Mouse (Mus musculus) kidney, postnatal 0 days (tissue): ENCODE measurements around the gene Lrriq1. TPM values are rescaled to one million over a fixed set of nuclear protein-coding genes. Genes with fewer than 3 reads are reported as not detected.

ENCODE experiments used
- ATAC-seq: fragments of 200-750 bp; cut with Nextera tagmentation; replicated peaks from 2 replicates; pipeline ENCODE4 v1.8.0; 2017; ENCODE audit warnings: low read depth, moderate number of reproducible peaks, moderate TSS enrichment, moderate library complexity; ENCODE audit not compliant: low FRiP score
- DNase-seq: peaks from one replicate; pipeline ENCODE4 v3.0.0-alpha.2; 2016; ENCODE audit warnings: low spot score
- H3K27ac ChIP-seq: fragments of 300-500 bp; sonication (generic); 2 replicates; pipeline ENCODE4 v1.5.1; 2014; ENCODE audit warnings: mild to moderate bottlenecking
- H3K27me3 ChIP-seq: fragments of 300-500 bp; sonication (generic); 2 replicates; pipeline ENCODE4 v1.6.1; 2014; ENCODE audit warnings: low read length, mixed read lengths; ENCODE audit not compliant: insufficient read depth
- H3K36me3 ChIP-seq: fragments of 300-500 bp; sonication (generic); 2 replicates; pipeline ENCODE4 v1.6.1; 2014; ENCODE audit warnings: low read length, mixed read lengths; ENCODE audit not compliant: insufficient read depth
- H3K4me1 ChIP-seq: fragments of 300-500 bp; sonication (generic); replicated peaks from 2 replicates; pipeline ENCODE4 v1.6.1; 2014; ENCODE audit warnings: antibody characterized with exemption, low read length, mixed read lengths; ENCODE audit not compliant: insufficient read depth
- H3K4me2 ChIP-seq: fragments of 300-500 bp; sonication (generic); 2 replicates; pipeline ENCODE4 v1.6.1; 2014; ENCODE audit warnings: mild to moderate bottlenecking, low read length, moderate library complexity, mixed read lengths
- H3K4me3 ChIP-seq: fragments of 300-500 bp; sonication (generic); replicated peaks from 2 replicates; pipeline ENCODE4 v1.5.1; 2014; ENCODE audit warnings: low read depth, low read length
- H3K9ac ChIP-seq: fragments of 300-500 bp; sonication (generic); 2 replicates; pipeline ENCODE4 v1.6.1; 2014; ENCODE audit warnings: low read depth, low read length
- H3K9me3 ChIP-seq: fragments of 300-500 bp; sonication (generic); replicated peaks from 2 replicates; pipeline ENCODE4 v1.6.1; 2016; ENCODE audit warnings: low read length, inconsistent platforms, mixed read lengths
- CTCF ChIP-seq: IDR thresholded peaks from 2 replicates; pipeline ENCODE4 v1.5.1; 2016; ENCODE audit warnings: antibody characterized with exemption, low read depth, mild to moderate bottlenecking, moderate library complexity
- WGBS: fragments of 180-500 bp; shearing (Covaris S2); extraction: QIAGEN DNeasy Blood & Tissue Kit; methylation state at CpG from one replicate; pipeline ENCODE4 v1.1.7; 2014; 5-methylcytosine and 5-hydroxymethylcytosine counted together
- polyA plus RNA-seq: library from polyadenylated mRNA; unstranded; fragments of >200 nt; fragmentation: Nextera tagmentation; extraction: Ambion mirVana; gene quantifications from 2 replicates; pipeline ENCODE4 v1.2.1, GENCODE M21; 2015

Lrriq1 gene
- polyA plus RNA-seq, 1 experiment from 2014 or later, result 19.4 TPM

DNA sequence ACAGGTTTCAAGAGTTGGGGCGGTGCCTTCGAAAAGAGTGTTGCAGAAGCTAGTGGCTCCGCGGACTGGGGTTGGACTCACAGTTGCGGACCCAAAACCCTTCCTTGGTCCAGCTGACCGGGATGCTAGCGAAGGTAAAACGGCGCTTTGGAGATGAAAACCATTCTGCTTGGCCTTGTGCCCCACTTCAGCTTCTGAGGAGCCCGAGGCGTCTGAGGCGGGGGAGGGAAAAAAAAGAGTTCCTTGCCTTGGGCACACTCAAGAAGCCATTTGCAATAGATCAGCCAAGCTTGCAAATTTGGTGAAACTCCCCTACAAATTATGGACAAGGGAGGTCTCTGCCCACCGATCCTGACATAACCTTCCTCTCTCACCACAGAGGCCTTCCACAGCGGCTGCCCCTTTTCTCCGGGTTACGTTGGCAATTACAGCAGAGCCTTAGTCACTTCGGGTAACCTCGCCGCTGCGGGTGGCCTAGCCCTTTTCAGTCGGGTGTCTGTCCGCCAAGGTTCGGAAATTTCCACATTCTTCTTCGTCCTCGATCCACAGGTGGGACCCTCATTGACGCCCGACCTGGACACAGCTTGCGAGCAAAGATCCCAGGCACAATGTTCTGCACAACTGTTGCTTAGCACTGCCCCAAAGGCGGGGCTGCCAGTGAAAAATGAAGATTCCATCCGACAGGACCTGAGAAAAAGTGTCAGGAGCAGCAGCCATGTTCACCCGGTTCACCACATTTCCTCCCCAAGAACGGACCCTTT is 206.2 kb downstream of the Lrriq1 start, which contains the start of gene Alx1:
Alx1 (minus strand) TSS at position 486 of the 761 bp plus-strand sequence.
- Histone ChIP-seq H3K9me3 (no peaks in the 10 kb centered on the region), H3K36me3 (no peaks in the 10 kb centered on the region), H3K27me3 (peaks cover 59% of the 10 kb centered on the region), H3K4me2 (peak within 1 kb of the TSS; percentile 55), H3K9ac (peak within 1 kb of the TSS; percentile 47; the same call in 1 of the 2 replicates), H3K27ac (peak within 1 kb of the TSS; percentile 14), H3K4me1 (no peaks in the 10 kb centered on the region), H3K4me3 (peak within 1 kb of the TSS; percentile 34)
- ATAC-seq (no peak; the same call in 1 of the 2 replicates), DNase-seq (no peak)
- 6% methylated on average over 32 of the region's 32 CpGs for WGBS
- no peak for TF ChIP-seq CTCF

DNA sequence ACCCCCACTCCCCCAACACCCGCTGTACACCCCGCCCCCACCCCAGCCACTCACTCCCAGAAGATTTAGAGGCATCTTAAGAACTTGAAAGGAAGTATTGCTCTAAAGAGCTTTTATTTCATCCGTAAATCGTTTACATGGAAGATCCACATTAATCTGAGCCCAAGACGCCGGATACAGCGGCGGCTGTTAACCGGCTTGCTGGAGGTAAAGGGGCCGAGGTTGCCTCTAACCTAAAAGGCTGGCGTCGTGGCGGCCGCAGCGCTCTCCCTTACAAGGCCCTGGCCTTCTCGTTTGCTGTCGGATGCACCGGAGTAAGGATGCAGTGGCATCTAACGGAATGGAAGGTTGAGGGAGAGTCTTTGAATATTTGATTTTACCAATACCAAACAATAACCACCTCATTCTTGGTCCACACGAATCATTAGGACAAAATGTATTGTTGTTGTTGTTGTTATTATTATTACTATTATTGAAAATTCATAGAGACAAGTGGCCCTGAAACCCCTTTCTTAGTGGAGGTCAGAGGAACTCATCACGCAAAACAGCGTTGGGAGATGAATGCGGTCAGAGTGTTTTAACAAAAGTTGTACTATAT is 206.9 kb downstream of the Lrriq1 start:
- no peak for TF ChIP-seq CTCF
- Histone ChIP-seq H3K4me2 (peak overlapping the region; percentile 55), H3K4me1 (no peaks in the 10 kb centered on the region), H3K27me3 (peaks cover 53% of the 10 kb centered on the region), H3K9ac (peak overlapping the region; percentile 47; the same call in 1 of the 2 replicates), H3K27ac (peak overlapping the region; percentile 14; the same call in 1 of the 2 replicates), H3K4me3 (peak overlapping the region; percentile 34), H3K9me3 (no peaks in the 10 kb centered on the region), H3K36me3 (no peaks in the 10 kb centered on the region)
- no peak; the same call in 1 of the 2 replicates for ATAC-seq
- whole genome bisulfite sequencing, result 3% methylated on average over 23 of the region's 23 CpGs
- peak; percentile 59 for DNase-seq

DNA sequence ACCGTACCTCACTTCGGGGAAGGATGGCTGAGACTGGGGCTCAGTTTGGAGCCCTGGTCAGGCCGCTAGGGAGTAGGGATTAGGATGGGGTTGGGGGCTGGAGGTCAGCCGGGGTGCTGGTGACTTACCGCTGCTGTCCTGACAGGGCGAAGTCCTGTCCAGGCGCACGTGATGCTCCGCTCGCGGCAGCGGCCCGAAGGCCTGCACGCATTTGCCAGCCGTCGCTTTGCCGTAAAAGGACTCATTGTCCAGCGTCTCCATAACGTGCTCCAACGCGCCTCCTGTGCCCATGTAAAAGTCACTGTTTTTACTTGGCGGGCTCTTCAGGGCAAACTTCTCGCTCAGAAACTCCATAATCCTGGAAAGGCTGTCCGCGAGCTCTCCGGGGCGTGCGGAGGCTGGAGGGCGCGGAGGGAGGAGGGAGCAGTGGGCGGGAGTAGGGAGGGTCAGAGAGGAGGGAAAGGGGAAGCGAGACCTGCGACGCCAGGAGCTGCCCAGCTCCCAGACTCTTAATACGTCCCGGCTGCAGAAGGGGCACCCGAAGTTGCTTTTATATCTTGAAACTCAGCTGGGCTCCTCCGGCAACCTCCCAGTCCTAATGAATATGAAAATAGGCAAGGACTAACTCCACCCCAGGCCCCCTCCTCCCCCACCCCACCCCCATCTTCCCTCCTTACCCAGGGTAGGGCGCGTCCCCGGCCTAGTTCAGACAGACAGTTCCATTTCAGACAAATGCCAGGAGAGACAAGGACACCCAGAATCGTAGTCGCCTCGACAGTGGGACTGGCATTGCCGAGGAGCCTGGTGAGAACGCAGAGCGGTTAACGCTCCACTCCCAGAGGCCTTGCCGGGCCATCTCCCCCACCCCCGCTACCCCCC is 207.6 kb downstream of the Lrriq1 start:
- WGBS, result under 1% methylated on average over 47 of the region's 50 CpGs
- Histone ChIP-seq H3K27me3 (peaks cover 51% of the 10 kb centered on the region), H3K4me1 (no peaks in the 10 kb centered on the region), H3K36me3 (no peaks in the 10 kb centered on the region), H3K9me3 (no peaks in the 10 kb centered on the region), H3K27ac (peak overlapping the region; percentile 47), H3K4me2 (peak overlapping the region; percentile 55), H3K9ac (peak overlapping the region; percentile 39), H3K4me3 (peak overlapping the region; percentile 34)
- TF ChIP-seq CTCF, result no peak
- DNase-seq, result peak; percentile 66
- ATAC-seq, result peak; percentile 75

DNA sequence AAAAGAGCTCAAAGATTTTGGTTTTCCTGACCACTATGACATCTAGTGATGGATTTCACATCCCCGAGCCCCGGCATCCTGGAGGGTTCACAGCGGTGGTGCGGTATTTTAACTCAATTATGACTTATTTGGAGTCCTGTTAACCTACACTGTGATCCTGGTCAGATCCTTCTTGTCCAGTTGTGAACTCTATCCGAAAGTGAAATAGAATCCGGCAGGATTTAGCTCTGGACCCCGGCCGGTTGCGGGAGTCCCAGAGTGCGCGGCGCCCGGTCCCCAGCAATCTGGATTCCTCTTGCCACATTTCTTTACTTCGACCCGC is 208.2 kb downstream of the Lrriq1 start:
- H3K9ac ChIP-seq, result peak overlapping the region; percentile 39; the same call in 1 of the 2 replicates

DNA sequence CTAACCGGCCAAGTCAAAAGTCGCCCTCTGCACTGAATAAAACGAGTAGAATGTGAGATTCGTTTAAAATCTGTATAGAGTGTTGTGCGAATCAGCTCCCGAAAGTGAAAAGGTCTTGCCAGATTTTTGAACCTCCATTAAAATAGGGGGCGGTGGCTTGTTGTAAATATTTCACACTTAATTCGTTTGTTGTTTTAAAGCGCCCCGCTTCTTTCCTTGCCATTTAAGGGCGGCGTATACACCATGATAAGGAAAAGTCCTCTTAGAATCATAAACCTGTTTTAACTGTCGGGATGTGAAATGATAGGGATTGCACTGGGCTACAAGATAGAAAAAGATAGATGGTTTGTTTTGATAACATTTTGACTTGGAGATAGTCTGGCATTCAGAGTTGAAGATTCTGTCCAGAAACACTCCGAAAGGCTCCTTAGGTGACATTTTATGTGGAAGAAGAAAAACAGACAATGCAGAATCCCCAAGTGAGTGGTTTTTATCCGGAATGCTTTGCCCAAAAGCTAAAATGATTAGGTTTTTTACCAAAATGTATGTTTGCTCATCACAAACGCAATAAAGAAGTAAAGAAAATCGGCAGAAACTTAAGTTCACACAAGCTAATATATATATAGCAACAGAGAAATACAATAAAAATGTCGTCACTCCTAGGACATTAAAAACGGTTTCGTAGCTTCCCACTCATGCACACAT is 208.7 kb downstream of the Lrriq1 start:
- H3K9me3 ChIP-seq, result no peaks in the 10 kb centered on the region
- DNase-seq (peak; percentile 52), ATAC-seq (no peak)
- peak overlapping the region; percentile 34 for H3K4me3 ChIP-seq
- 2% methylated on average over 20 of the region's 20 CpGs for WGBS
- peak overlapping the region; percentile 39; the same call in 1 of the 2 replicates for H3K9ac ChIP-seq
- 0 out of 2 replicates have a peak overlapping the region, but pooled peaks have one; percentile 55 for H3K4me2 ChIP-seq
- H3K36me3 ChIP-seq, result no peaks in the 10 kb centered on the region
- peaks cover 43% of the 10 kb centered on the region for H3K27me3 ChIP-seq
- no peak for TF ChIP-seq CTCF
- H3K27ac ChIP-seq, result peak overlapping the region; percentile 47; the same call in 1 of the 2 replicates
- H3K4me1 ChIP-seq, result no peaks in the 10 kb centered on the region

More for the DNA sequence above, 208.2 kb downstream of the Lrriq1 start:
- no peak for TF ChIP-seq CTCF
- Histone ChIP-seq H3K27ac (peak overlapping the region; percentile 47), H3K9me3 (no peaks in the 10 kb centered on the region), H3K27me3 (peaks cover 48% of the 10 kb centered on the region), H3K4me3 (peak overlapping the region; percentile 34), H3K36me3 (no peaks in the 10 kb centered on the region), H3K4me1 (no peaks in the 10 kb centered on the region), H3K4me2 (peak overlapping the region; percentile 55)
- DNase-seq (no peak), ATAC-seq (no peak; the same call in 1 of the 2 replicates)
- under 1% methylated on average over 15 of the region's 15 CpGs for WGBS
